Mouse (Mus musculus): Measurements from ENCODE around the gene Rnf225.

Gene Rnf225

DNA sequence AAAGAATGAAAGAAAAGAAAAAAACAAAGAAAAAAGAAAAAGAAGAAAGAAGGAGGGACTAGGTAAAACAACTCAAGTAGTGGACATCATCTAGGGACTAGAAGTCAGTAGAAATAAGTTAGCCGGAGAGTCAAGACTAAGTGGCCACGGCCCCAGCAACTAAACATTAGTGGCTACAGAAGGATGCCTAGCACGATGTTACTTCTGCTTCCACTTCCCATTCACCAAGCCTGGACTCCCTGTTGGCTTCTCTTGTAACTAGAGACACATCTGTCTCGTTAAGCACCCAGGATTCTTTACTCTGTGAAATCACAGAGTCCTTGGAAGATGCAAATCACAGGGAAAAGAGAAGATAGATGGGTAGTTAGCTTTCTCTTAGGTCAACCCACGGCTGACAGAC is 30.3 kb downstream of the Rnf225 start:
- CTCF ChIA-PET: interaction anchor here in 1 of 4 experiments (1.2 kb wide), 1 partner anchor 21 kb away, joined by 3 read pairs; the partner anchor contains the start of gene Zfp446
- POLR2A ChIA-PET: interaction anchor here (0.7 to 9.7 kb wide), 14 partner anchors 8 to 81 kb away, joined by 3 to 150 read pairs (median 6); partner anchors contain the start of genes Zfp446 (in 3 of the 4), Rps5 (in 1 of the 4) and Ube2m (in 1 of the 4)

GRCm38 (mm10) chr7:12958948-12959347 is 31.7 kb downstream of the Rnf225 start:
- ChIA-PET POLR2A (interaction anchor here (0.5 to 9.7 kb wide), 29 partner anchors 9 to 79 kb away, joined by 3 to 150 read pairs (median 5); partner anchors contain the start of genes Zfp446 (in 3 of the 4), Rnf225 (in 2 of the 4), Rps5 (in 2 of the 4) and Chmp2a (in 1 of the 4)), CTCF (interaction anchor here in 1 of 4 experiments (1.3 kb wide), 1 partner anchor 23 kb away, joined by 3 read pairs; no protein-coding TSS in a partner anchor)

DNA sequence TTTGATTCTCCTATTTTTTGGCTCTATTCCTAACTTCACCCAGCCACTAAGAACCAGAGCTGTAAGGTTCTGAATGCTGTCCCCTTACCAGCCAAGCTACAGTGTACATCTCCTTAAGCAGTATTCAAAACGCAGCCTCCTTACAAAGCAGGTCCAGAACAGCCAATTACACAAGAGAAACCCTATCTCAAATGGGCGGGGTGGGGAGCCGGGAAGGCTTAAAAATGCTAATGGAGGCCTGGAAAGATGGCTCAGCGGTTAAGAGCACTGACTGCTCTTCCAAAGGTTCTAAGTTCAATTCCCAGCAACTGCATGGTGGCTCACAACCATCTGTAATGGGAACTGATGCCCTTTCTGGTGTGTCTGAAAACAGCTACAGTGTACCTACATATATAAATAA is 32.5 kb downstream of the Rnf225 start:
- POLR2A ChIA-PET: interaction anchor here in 3 of 4 experiments (0.8 to 9.7 kb wide), 27 partner anchors 8 to 95 kb away, joined by 3 to 150 read pairs (median 5); partner anchors contain the start of genes Zfp446 (in 3 of the 3), Rnf225 (in 2 of the 3), Rps5 (in 2 of the 3) and Chmp2a (in 1 of the 3)
- CTCF ChIA-PET: interaction anchor here in 1 of 4 experiments (1.3 kb wide), 1 partner anchor 22 kb away, joined by 3 read pairs; no protein-coding TSS in a partner anchor

DNA sequence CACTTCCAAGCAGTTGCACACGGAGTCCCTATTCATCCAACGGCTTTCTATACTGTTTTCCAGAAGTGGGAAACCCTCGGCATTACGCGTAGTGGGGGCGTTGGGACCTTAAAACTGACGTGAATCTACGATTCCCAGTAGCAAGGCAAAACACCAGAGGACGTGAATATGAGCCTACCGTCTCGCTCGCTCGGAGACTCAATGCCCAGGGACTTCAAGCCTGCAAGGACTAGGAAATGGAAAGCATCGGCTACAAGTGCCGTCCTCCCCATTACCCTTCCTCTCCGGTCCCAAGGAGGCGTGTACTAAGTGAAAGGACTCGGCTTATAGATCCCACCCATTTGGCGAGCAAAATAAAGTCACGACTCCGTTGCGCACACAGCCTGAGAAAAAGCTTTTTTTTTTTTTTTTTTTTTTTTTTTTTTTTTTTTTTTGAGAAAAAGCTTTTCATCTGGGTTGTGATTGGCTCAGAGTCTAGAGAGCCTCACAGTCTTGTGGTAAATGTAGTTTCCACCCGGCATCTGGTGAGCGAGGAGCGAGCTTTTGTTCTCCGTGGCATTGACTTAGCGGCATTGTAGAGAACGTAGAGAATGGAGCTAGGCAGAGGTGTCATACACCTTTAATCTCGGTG is 34.4 kb downstream of the Rnf225 start:
- ChIA-PET CTCF (interaction anchor here (0.6 to 1.3 kb wide), 10 partner anchors 10 to 651 kb away, joined by 3 to 11 read pairs (median 4); partner anchors contain the start of gene Rps5 (in 1 of the 4)), POLR2A (interaction anchor here (0.6 to 9.7 kb wide), 51 partner anchors 9 to 455 kb away, joined by 3 to 150 read pairs (median 5); partner anchors contain the start of genes Rnf225 (in 3 of the 4), Rps5 (in 3 of the 4), Zfp446 (in 3 of the 4) and Zbtb45 (in 2 of the 4))

- CTCF ChIA-PET: interaction anchor here in 1 of 4 experiments (1.0 kb wide), 1 partner anchor 44 kb away, joined by 5 read pairs; the partner anchor contains the start of gene Zbtb45
- POLR2A ChIA-PET: interaction anchor here in 3 of 4 experiments (0.5 to 9.7 kb wide), 16 partner anchors 10 to 326 kb away, joined by 3 to 150 read pairs (median 4); partner anchors contain the start of genes Rps5 (in 3 of the 3), Zfp446 (in 3 of the 3) and Zbtb45 (in 1 of the 3)
These were observed 38.5 kb downstream of the Rnf225 start, which contains the start of gene Zfp324 for GRCm38 (mm10) chr7:12965678-12966091. TSS of gene Zfp324 (plus strand) at chr7:12965838.

DNA sequence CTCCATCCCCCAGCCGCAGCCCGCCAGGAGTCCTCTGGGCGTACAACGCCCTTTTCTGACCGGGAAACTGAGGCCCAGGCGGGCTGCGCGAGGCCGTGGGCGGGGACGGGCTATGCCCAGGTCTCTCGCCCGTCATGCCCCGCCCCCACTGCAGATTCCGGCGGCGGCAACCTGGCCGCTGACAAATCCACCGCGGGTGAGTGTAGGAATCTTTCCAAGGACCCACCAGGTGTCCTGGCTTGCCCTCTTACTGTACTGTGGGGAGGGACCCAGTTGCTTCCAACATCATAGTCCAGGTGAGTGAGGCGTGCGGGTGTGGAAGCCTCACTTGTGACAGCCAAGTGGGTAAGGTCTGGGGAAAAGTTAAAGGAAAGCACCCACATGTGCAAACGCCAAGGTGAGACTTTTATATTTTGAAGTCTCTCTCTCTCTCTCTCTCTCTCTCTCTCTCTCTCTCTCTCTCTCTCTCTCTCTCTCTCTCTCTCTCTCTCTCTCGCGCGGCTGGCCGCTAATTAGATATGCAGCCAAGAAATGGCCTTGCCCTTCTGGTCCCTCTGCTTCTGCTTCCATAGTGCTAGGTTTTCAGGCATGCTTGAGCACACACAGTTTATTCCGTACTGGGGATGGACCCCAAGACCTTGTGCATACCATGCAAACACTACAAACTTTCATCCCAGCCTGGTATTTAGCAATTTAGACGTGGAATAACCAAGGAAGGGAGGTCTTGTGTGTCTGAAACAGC is 39.1 kb downstream of the Rnf225 start:
- ChIA-PET CTCF (interaction anchor here in 1 of 4 experiments (1.0 kb wide), 1 partner anchor 44 kb away, joined by 5 read pairs; the partner anchor contains the start of gene Zbtb45), POLR2A (interaction anchor here in 3 of 4 experiments (0.5 to 9.7 kb wide), 12 partner anchors 9 to 327 kb away, joined by 3 to 150 read pairs (median 6); partner anchors contain the start of genes Rps5 (in 3 of the 3) and Zfp446 (in 3 of the 3))

GRCm38 (mm10) chr7:12970906-12971305 is 43.7 kb downstream of the Rnf225 start:
- ChIA-PET POLR2A (interaction anchor here (0.7 to 13.4 kb wide), 52 partner anchors 9 to 307 kb away, joined by 3 to 150 read pairs (median 4); partner anchors contain the start of genes Rps5 (in 3 of the 4), Rnf225 (in 2 of the 4), Slc27a5 (in 2 of the 4) and Lig1 (in 1 of the 4)), CTCF (interaction anchor here in 1 of 4 experiments (1.0 kb wide), 2 partner anchors 15 to 28 kb away, joined by 4 to 6 read pairs; no protein-coding TSS in a partner anchor)

DNA sequence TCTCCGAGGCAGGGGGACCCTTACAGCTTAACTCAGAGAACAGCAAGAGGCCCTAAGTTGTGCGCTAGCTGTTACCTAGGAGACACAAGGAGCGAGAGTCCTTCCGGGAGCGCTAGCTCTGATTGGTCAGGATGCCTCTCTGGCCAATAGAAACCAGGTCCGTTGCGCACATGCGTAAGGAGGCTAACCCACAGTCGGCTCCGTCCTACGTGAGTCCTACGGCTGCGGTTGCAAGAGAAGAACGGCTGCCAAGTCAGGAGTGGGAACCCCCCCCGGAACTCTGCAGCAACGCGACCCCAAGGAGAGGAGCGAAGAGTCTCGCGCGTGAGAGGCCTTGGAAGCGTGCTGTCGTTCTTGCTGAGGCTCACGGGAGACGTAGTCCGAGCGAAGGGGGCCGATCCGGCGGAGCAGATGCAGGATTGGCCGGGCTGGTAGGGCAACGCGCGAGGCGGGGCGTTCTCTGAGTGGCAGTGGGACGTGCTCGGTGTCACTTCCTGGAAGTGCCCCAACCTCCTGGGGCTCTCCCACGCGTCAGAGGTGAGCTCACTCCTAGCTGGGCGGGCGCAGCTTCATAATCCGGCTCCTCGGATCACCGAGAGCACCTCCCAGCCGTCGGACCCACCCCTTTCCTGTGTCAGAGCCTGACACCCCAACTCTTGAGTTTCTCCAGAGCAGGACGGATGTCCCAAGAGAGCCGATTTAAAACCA is 50.6 kb downstream of the Rnf225 start, which contains the start of gene Zfp446:
TSS of gene Zfp446 (plus strand) at position 167 of the 708 bp plus-strand sequence.
- POLR2A ChIA-PET: interaction anchor here (0.6 to 13.4 kb wide), 129 partner anchors 8 to 372 kb away, joined by 3 to 150 read pairs (median 6); partner anchors contain the start of genes Rnf225 (in 4 of the 4), Chmp2a (in 3 of the 4), Mzf1 (in 3 of the 4) and Rps5 (in 3 of the 4)
- CTCF ChIA-PET: interaction anchor here (0.5 to 1.9 kb wide), 22 partner anchors 10 to 103 kb away, joined by 3 to 13 read pairs (median 4); partner anchors contain the start of genes Zbtb45 (in 3 of the 4) and Rps5 (in 1 of the 4)

GRCm38 (mm10) chr7:12978931-12979722 is 51.9 kb downstream of the Rnf225 start:
- CTCF ChIA-PET: interaction anchor here in 3 of 4 experiments (0.6 to 1.9 kb wide), 10 partner anchors 9 to 79 kb away, joined by 3 to 13 read pairs (median 6); partner anchors contain the start of gene Zbtb45 (in 3 of the 3)
- POLR2A ChIA-PET: interaction anchor here (0.5 to 13.4 kb wide), 75 partner anchors 8 to 297 kb away, joined by 3 to 150 read pairs (median 9); partner anchors contain the start of genes Zbtb45 (in 3 of the 4), Zfp324 (in 3 of the 4), Chmp2a (in 2 of the 4) and Rps5 (in 2 of the 4)

- POLR2A ChIA-PET: interaction anchor here in 3 of 4 experiments (1.0 to 13.4 kb wide), 30 partner anchors 8 to 76 kb away, joined by 3 to 150 read pairs (median 12); partner anchors contain the start of genes Zbtb45 (in 3 of the 3), Rps5 (in 2 of the 3), Rnf225 (in 1 of the 3) and Ube2m (in 1 of the 3)
- CTCF ChIA-PET: interaction anchor here in 1 of 4 experiments (0.6 kb wide), 1 partner anchor 79 kb away, joined by 3 read pairs; no protein-coding TSS in a partner anchor
These were observed 52.6 kb downstream of the Rnf225 start for GRCm38 (mm10) chr7:12979776-12980175.

- ChIA-PET POLR2A (interaction anchor here in 3 of 4 experiments (0.8 to 13.4 kb wide), 30 partner anchors 8 to 77 kb away, joined by 3 to 150 read pairs (median 7); partner anchors contain the start of genes Zbtb45 (in 3 of the 3), Rps5 (in 2 of the 3), Rnf225 (in 1 of the 3) and Ube2m (in 1 of the 3)), CTCF (interaction anchor here in 1 of 4 experiments (1.5 kb wide), 1 partner anchor 71 kb away, joined by 3 read pairs; no protein-coding TSS in a partner anchor)
These were observed 53.1 kb downstream of the Rnf225 start for GRCm38 (mm10) chr7:12980291-12980690.

Data from embryonic stem cell, embryonic (primary cell).